Mouse (Mus musculus): Measurements from ENCODE around the gene Actn2. TPM values are rescaled to one million over a fixed set of nuclear protein-coding genes. Genes with fewer than 3 reads are reported as not detected.

The Actn2 gene
- polyA plus RNA-seq, 1 experiment: 15.6 TPM

- Histone ChIP-seq H3K27ac (ENCODE audit: insufficient read depth, low read length) (no peak overlapping the region), H3K4me1 (ENCODE audit: control insufficient read depth, insufficient read depth, low read length) (no peaks in the 10 kb centered on the region), H3K4me3 (ENCODE audit: insufficient read depth, low read length) (no peak overlapping the region)
- TF ChIP-seq POLR2A (IDR thresholded peaks at IDR 0.05; ENCODE audit: extremely low read depth, insufficient read depth, low read length): no peak
- TF ChIP-seq CTCF (IDR thresholded peaks at IDR 0.05; ENCODE audit: extremely low read depth, insufficient read depth, low read length): no peak
These were observed 91.2 kb downstream of the Actn2 start for GRCm38 (mm10) chr13:12249195-12249898.

- no peak overlapping the region for H3K27ac ChIP-seq (ENCODE audit: insufficient read depth, low read length)
These were observed 94.6 kb downstream of the Actn2 start for GRCm38 (mm10) chr13:12245938-12246337.

GRCm38 (mm10) chr13:12243991-12244390, 96.6 kb downstream of the Actn2 start:
- TF ChIP-seq POLR2A (IDR thresholded peaks at IDR 0.05; ENCODE audit: extremely low read depth, insufficient read depth, low read length): no peak
- no peak for TF ChIP-seq CTCF (IDR thresholded peaks at IDR 0.05; ENCODE audit: extremely low read depth, insufficient read depth, low read length)

More at GRCm38 (mm10) chr13:12245938-12246337, 94.6 kb downstream of the Actn2 start:
- no peak for TF ChIP-seq CTCF (IDR thresholded peaks at IDR 0.05; ENCODE audit: extremely low read depth, insufficient read depth, low read length)
- Histone ChIP-seq H3K4me3 (ENCODE audit: insufficient read depth, low read length) (no peak overlapping the region), H3K4me1 (ENCODE audit: control insufficient read depth, insufficient read depth, low read length) (no peaks in the 10 kb centered on the region)

GRCm38 (mm10) chr13:12232141-12232540, 108.4 kb downstream of the Actn2 start:
- TF ChIP-seq CTCF (IDR thresholded peaks at IDR 0.05; ENCODE audit: extremely low read depth, insufficient read depth, low read length) (no peak), POLR2A (IDR thresholded peaks at IDR 0.05; ENCODE audit: extremely low read depth, insufficient read depth, low read length) (no peak)

More at GRCm38 (mm10) chr13:12243991-12244390, 96.6 kb downstream of the Actn2 start:
- no peaks in the 10 kb centered on the region for H3K4me1 ChIP-seq (ENCODE audit: control insufficient read depth, insufficient read depth, low read length)
- H3K27ac ChIP-seq (ENCODE audit: insufficient read depth, low read length): no peak overlapping the region
- no peak overlapping the region for H3K4me3 ChIP-seq (ENCODE audit: insufficient read depth, low read length)

GRCm38 (mm10) chr13:12228248-12228647, 112.3 kb downstream of the Actn2 start:
- Histone ChIP-seq H3K27ac (ENCODE audit: insufficient read depth, low read length) (no peak overlapping the region), H3K4me3 (ENCODE audit: insufficient read depth, low read length) (no peak overlapping the region), H3K4me1 (ENCODE audit: control insufficient read depth, insufficient read depth, low read length) (no peaks in the 10 kb centered on the region)
- TF ChIP-seq POLR2A (IDR thresholded peaks at IDR 0.05; ENCODE audit: extremely low read depth, insufficient read depth, low read length) (no peak), CTCF (IDR thresholded peaks at IDR 0.05; ENCODE audit: extremely low read depth, insufficient read depth, low read length) (no peak)

More at GRCm38 (mm10) chr13:12232141-12232540, 108.4 kb downstream of the Actn2 start:
- H3K4me1 ChIP-seq (ENCODE audit: control insufficient read depth, insufficient read depth, low read length): no peaks in the 10 kb centered on the region
- H3K4me3 ChIP-seq (ENCODE audit: insufficient read depth, low read length): no peak overlapping the region
- no peak overlapping the region for H3K27ac ChIP-seq (ENCODE audit: insufficient read depth, low read length)

DNA sequence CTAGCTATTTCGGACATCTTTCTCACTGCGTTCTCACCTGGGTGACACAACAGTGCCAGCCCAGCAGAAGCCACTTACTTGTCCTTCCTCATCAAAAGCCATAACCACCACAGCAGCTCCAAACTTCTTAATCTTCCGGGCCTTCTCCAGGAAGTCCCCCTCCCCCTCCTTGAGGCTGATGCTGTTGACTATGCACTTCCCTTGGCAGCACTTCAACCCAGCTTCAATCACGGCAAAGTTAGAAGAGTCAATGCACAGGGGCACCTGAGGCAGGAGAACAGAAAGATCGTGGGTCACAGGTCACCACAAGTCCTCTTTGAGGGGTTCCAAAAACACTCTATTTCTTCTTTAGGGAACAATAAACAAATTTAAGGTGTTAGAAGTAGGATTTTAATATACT, 113.0 kb downstream of the Actn2 start:
- no peaks in the 10 kb centered on the region for H3K4me1 ChIP-seq (ENCODE audit: control insufficient read depth, insufficient read depth, low read length)
- no peak for TF ChIP-seq CTCF (IDR thresholded peaks at IDR 0.05; ENCODE audit: extremely low read depth, insufficient read depth, low read length)
- TF ChIP-seq POLR2A (IDR thresholded peaks at IDR 0.05; ENCODE audit: extremely low read depth, insufficient read depth, low read length): no peak
- H3K4me3 ChIP-seq (ENCODE audit: insufficient read depth, low read length): no peak overlapping the region
- no peak overlapping the region for H3K27ac ChIP-seq (ENCODE audit: insufficient read depth, low read length)

Other genes starting within 250 kb of the Actn2 start
- 62.3 and 71.8 TPM in 2 replicates for gene Ryr2, start 233.8 kb downstream of the Actn2 start, polyA plus RNA-seq (2012; rRNA removed)
- 8.4 and 8.8 TPM in 2 replicates for gene Mtr, start 82.6 kb downstream of the Actn2 start, polyA plus RNA-seq (2012; rRNA removed)
- 22.5 and 25.8 TPM in 2 replicates for gene Heatr1, start 54.3 kb upstream of the Actn2 start, polyA plus RNA-seq (2012; rRNA removed)
- 35.1 and 36.9 TPM in 2 replicates for gene Lgals8, start 124.2 kb upstream of the Actn2 start, polyA plus RNA-seq (2012; rRNA removed)
- 0.09 and 0.10 TPM in 2 replicates for gene Edaradd, start 179.7 kb upstream of the Actn2 start, polyA plus RNA-seq (2012; rRNA removed)
- 12.5 and 12.7 TPM in 2 replicates for gene Ero1lb, start 225.1 kb upstream of the Actn2 start, polyA plus RNA-seq (2012; rRNA removed)